Mouse (Mus musculus) lung, postnatal 0 days (tissue): Measurements from ENCODE around the gene Fstl3.

ENCODE experiments used
- CTCF ChIP-seq: IDR thresholded peaks from 2 replicates; pipeline ENCODE4 v1.5.1; 2016; ENCODE audit warnings: antibody characterized with exemption, mild to moderate bottlenecking
- EP300 ChIP-seq: IDR thresholded peaks from 2 replicates; pipeline ENCODE4 v1.6.1; 2016; ENCODE audit warnings: antibody characterized with exemption, mild to moderate bottlenecking, control low read depth

DNA sequence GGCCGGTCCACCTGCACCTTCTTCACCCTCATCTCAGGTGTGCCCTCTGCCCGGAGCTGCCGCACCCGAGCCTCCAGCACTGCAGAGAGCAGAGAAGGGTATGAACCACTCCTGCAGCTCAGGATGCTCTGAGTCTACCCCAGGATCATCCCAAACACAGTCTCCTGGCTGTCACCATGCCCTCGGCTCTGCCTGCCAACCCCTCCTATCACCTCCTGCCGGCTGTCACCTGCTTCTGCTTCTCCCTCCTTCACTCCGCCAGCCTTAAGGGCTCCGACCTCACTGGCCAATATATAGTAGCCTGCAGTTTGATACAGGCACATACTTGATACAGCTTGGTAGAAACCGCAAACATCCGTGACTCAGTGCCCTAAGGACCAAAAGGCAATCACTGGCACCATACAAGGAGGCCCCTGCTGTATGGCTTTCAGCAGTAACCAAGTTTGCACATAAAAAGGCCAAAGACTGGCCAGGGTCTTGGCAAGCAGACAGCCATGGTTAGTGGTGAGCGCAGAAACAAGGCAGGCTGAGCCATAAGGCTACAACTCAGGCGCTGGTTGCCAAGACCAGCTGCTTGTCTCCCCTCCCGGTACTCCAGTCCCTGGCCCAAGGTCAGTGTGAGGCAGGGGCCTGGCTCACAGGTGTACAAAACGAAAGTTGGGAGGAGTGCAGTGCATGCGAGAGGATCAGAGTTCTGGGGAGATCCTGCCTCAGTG, 33.3 kb upstream of the Fstl3 start:
- TF ChIP-seq CTCF, result no peak
- TF ChIP-seq EP300, result no peak
